Mouse (Mus musculus): ENCODE measurements around the gene Tango6. TPM values are rescaled to one million over a fixed set of nuclear protein-coding genes. Genes with fewer than 3 reads are reported as not detected.
"Not testable (repeated sequence)": the region's sequence is repeated elsewhere in the genome, so short reads cannot be mapped to it uniquely, and the experiment has no call there.

The Tango6 gene
- polyA plus RNA-seq, 1 experiment from 2014 or later, result 6.0 TPM

DNA sequence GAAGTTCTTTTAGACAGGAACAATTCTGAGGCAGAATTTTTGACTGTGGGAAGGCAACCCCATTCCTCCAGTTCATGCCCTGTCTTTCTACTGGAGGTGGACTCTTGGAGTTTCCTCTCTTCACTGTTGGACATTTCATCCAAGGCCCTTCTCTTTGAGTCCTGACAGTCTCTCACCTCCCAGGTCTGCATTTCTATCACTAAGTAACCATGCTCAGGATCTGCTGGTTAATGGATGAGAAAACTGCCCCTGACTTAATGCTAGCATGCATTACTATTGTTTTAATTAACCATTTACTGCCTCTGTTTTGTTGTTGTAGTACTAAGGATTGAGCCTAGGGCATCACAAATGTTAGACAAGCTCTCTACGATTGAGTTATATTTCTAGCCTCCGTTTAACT, 82.7 kb downstream of the Tango6 start:
- Histone ChIP-seq H3K4me3 (no peak overlapping the region), H3K9me3 (no peaks in the 10 kb centered on the region), H3K27ac (replicated peaks) (no peak overlapping the region), H3K27me3 (no peaks in the 10 kb centered on the region), H3K9ac (no peak overlapping the region), H3K36me3 (no peaks in the 10 kb centered on the region), H3K4me1 (replicated peaks) (peaks cover 23% of the 10 kb centered on the region), H3K4me2 (no peak overlapping the region)
- no peak for ATAC-seq (ENCODE audit: low read depth)
- 97% methylated on average over 2 of the region's 2 CpGs for WGBS

DNA sequence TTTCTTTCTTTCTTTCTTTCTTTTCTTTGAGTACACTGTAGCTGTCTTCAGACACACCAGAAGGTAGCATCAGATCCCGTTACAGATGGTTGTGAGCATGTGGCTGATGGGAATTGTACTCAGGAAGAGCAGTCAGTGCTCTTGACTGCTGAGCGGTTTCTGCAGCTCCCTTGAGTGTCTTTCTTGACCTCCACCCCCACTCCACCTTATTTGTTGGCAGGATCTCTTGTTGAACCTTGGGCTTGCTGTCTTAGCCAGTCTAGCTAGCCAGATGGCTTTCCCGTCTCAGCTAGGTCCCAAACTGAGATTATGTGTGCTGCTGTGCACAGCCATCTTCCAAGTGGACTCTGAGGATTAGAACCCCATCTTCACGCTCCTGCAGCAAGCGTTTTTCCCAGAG, 83.9 kb downstream of the Tango6 start:
- Histone ChIP-seq H3K4me1 (replicated peaks) (peaks cover 13% of the 10 kb centered on the region), H3K9ac (no peak overlapping the region), H3K4me3 (no peak overlapping the region), H3K27ac (replicated peaks) (no peak overlapping the region), H3K4me2 (no peak overlapping the region), H3K9me3 (no peaks in the 10 kb centered on the region), H3K36me3 (no peaks in the 10 kb centered on the region), H3K27me3 (no peaks in the 10 kb centered on the region)
- no peak for ATAC-seq (ENCODE audit: low read depth)
- 84% methylated on average over 5 of the region's 5 CpGs for WGBS

DNA sequence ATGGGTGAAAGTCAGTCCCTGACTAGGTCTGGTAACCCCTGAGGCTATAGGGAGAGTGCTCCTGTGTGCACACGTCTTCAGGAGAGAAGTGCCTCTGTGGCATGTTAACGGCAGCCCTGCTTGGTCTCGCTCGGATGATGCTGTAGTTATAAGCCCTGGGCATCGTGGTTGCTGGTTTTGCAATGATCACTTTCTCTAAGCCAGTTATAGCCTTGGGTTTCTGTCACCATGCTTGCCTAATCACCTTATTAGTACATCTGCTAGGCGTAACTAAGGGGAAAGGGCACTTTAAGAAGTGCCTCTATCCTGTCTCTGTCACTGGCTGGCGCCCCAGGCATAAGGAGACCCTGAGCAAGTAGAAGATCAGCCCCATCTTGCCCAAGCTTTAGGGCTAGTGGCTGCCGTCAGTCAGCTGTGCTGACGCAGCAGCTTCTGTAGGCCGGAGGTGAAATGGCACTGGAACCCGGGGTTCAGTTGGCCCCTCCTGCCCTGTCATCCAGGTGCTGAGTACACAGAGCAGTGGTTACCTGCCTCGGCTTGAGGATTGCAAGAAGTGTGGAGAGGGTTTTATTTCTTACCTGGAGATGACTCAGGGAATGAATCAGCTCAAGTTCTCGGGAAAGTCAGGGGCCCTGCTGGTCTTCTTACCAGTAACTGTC, 86.4 kb downstream of the Tango6 start:
- H3K27ac ChIP-seq (replicated peaks), result no peak overlapping the region
- no peaks in the 10 kb centered on the region for H3K4me1 ChIP-seq (replicated peaks)
- no peak for ATAC-seq (ENCODE audit: low read depth)
- no peak overlapping the region for H3K4me2 ChIP-seq
- no peak overlapping the region for H3K9ac ChIP-seq
- H3K36me3 ChIP-seq, result no peaks in the 10 kb centered on the region
- no peak overlapping the region for H3K4me3 ChIP-seq
- 83% methylated on average over 13 of the region's 13 CpGs for WGBS
- no peaks in the 10 kb centered on the region for H3K9me3 ChIP-seq
- H3K27me3 ChIP-seq, result no peaks in the 10 kb centered on the region

DNA sequence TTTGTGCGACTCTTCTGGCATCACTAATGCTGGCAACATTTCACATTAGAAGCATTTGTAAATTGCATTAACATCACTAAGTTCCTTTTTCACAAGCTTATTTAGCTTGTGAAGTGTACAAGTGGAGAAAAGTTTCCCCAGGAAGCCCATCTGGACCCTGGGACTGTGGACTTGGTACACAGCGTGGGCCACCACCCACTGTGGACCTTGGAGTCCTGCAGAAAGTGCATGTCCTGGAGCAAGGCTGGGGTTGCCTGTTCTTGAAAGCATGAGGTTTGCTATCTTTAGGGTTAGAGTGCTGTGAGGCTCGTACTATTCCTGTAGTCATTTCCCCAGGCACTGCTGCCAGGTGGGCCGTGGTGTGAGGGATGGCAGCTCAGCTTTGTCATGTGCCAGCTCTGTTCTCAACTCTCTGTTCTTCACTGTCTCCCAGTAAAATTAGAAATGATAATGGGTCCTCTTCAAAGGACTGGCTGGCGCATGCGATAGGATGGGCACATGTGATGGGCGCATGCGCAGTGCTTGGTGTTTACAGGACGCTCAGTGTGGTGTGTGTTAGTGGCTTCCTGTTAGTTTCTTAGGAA, 87.8 kb downstream of the Tango6 start:
- no peak for ATAC-seq (ENCODE audit: low read depth)
- Histone ChIP-seq H3K36me3 (no peaks in the 10 kb centered on the region), H3K4me3 (no peak overlapping the region), H3K9me3 (no peaks in the 10 kb centered on the region), H3K27me3 (no peaks in the 10 kb centered on the region), H3K9ac (no peak overlapping the region), H3K27ac (replicated peaks) (no peak overlapping the region), H3K4me1 (replicated peaks) (0 out of 2 replicates have a peak, but pooled peaks cover 4% of the 10 kb centered on the region), H3K4me2 (no peak overlapping the region)
- WGBS, result 87% methylated on average over 9 of the region's 9 CpGs

DNA sequence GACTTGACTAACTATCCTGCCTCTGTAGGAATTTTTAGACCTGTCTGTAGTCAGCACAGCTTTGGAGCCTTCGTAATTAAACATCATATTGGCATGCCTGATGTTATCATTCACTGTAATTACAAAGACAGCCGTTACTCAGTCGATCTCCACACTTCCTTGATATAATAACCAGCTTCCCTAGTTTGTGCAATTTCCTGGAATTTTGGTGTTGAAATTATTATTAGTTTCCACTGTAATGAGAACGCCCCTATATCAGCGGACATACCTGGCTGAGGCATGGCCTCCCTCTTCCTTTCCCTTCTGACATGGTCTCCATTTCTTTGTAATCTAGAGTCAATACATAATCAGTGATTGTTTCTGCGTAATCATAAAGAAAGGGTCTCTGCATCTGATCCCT, 89.2 kb downstream of the Tango6 start:
- 0 out of 2 replicates have a peak, but pooled peaks cover 4% of the 10 kb centered on the region for H3K4me1 ChIP-seq (replicated peaks)
- WGBS, result 83% methylated on average over 6 of the region's 6 CpGs
- H3K27me3 ChIP-seq, result no peaks in the 10 kb centered on the region
- no peak for ATAC-seq (ENCODE audit: low read depth)
- no peaks in the 10 kb centered on the region for H3K9me3 ChIP-seq
- H3K4me3 ChIP-seq, result no peak overlapping the region
- H3K36me3 ChIP-seq, result no peaks in the 10 kb centered on the region
- no peak overlapping the region for H3K27ac ChIP-seq (replicated peaks)
- H3K4me2 ChIP-seq, result no peak overlapping the region
- H3K9ac ChIP-seq, result no peak overlapping the region

DNA sequence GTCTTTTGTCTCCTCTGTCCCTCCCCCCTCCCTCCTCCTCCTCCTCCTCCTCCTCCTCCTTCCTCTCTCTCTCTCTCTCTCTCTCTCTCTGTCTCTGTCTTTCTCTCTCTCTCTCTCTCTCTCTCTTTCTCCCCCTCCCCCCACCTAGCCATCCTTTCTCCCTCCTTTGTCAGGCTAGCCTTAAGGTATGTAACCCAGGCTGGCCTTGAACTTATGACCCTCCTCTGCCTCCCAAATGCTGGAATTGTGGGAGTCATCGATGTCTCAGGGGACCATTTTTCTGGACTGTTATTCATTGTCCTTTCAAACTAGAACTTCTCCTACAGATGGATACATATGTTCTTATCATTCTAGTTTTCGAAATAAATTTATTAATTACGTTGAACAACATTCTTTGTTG, 89.6 kb downstream of the Tango6 start:
- H3K27me3 ChIP-seq, result no peaks in the 10 kb centered on the region
- H3K9me3 ChIP-seq, result no peaks in the 10 kb centered on the region
- H3K9ac ChIP-seq, result no peak overlapping the region
- no peaks in the 10 kb centered on the region for H3K36me3 ChIP-seq
- H3K4me3 ChIP-seq, result no peak overlapping the region
- H3K4me1 ChIP-seq (replicated peaks), result 0 out of 2 replicates have a peak, but pooled peaks cover 4% of the 10 kb centered on the region
- H3K27ac ChIP-seq (replicated peaks), result no peak overlapping the region
- WGBS, result 91% methylated on average over 3 of the region's 3 CpGs
- no peak for ATAC-seq (ENCODE audit: low read depth)
- no peak overlapping the region for H3K4me2 ChIP-seq

DNA sequence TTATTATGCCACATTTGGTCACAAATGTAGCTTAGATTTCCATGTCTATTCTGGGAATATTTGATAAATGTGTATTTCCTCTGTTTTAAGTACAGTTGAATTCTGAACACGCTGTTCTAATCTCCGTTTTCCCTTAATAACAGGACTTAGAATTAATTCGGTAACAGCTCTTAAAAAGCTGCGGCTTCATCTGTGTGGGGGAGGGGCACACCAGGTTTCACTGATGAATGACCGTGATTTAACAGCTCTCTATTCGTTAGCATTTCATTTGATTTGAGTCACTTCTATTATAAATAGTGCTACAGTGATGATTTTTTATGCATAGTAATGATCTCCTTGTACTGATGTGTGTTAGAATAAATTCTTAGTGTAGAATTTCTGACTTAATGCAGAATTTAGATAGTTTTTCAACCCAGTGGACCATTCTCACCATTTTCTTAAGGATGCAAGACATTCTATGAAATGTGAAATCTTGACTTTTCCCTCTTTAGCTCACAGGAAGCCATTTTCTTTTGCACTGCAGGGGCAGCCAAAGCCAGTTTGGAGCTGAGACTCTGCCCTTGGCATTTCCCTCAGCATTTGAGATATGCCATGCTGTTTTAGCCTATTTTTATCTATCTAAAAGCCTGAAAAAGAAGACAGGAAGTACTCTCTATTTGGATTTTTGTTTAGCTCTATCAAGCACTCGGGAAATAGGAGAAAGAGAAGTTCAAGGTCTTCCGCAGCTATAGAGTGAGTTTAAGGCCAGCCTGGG, 91.9 kb downstream of the Tango6 start:
- no peak overlapping the region for H3K4me2 ChIP-seq
- no peak overlapping the region for H3K9ac ChIP-seq
- no peaks in the 10 kb centered on the region for H3K27me3 ChIP-seq
- no peak for ATAC-seq (ENCODE audit: low read depth)
- H3K4me1 ChIP-seq (replicated peaks), result 0 out of 2 replicates have a peak, but pooled peaks cover 4% of the 10 kb centered on the region
- H3K27ac ChIP-seq (replicated peaks), result peak overlapping the region; percentile 43
- H3K36me3 ChIP-seq, result no peaks in the 10 kb centered on the region
- 57% methylated on average over 8 of the region's 8 CpGs for WGBS
- H3K4me3 ChIP-seq, result no peak overlapping the region
- no peaks in the 10 kb centered on the region for H3K9me3 ChIP-seq

DNA sequence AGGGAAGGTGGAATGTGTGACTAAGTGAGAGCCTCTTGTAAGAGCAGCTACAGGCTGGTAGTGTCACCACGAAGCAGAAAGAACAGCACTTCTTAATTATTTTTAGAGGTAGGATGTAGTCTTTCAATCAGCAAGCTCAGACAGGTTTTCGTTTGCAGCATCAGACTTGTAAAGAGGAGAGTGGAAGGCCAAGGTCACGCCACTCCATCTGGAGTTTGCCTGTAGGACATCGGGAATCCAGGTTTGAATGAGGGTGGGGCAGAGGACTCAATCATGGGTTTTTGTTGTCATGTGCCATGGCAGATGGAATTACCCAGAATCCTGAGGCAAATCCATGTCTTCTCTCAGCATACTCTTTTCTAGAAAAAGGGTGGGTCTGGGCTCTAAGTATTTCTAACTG, 106.8 kb downstream of the Tango6 start:
- WGBS, result 74% methylated on average over 4 of the region's 4 CpGs

DNA sequence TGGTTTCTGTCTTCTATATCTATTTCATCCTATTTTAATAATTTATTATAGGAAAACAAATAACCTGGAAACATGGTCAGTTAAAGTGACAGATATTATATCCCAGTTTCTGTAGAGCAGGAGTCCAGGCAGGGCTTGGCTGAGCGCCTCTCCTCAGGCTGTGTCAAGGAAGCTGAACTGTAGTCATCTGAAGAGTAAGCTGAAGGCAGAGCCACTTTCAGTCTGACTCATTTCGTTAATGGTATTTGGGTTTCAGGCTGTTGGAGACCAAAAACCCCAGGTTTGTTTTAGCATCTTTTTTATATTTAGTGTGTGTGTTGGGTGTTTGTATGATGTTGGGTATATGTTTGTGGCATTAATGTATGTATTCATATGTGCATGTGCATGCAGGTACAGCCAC, 112.0 kb downstream of the Tango6 start:
- Histone ChIP-seq H3K27me3 (no peaks in the 10 kb centered on the region), H3K36me3 (no peaks in the 10 kb centered on the region), H3K4me2 (no peak overlapping the region), H3K9me3 (no peaks in the 10 kb centered on the region), H3K9ac (no peak overlapping the region), H3K4me1 (replicated peaks) (no peaks in the 10 kb centered on the region), H3K4me3 (no peak overlapping the region), H3K27ac (replicated peaks) (no peak overlapping the region)
- 97% methylated on average over 2 of the region's 2 CpGs for WGBS
- no peak for ATAC-seq (ENCODE audit: low read depth)

More for the DNA sequence above, 106.8 kb downstream of the Tango6 start:
- no peak for ATAC-seq (ENCODE audit: low read depth)
- no peaks in the 10 kb centered on the region for H3K4me1 ChIP-seq (replicated peaks)
- no peak overlapping the region for H3K4me3 ChIP-seq
- no peaks in the 10 kb centered on the region for H3K9me3 ChIP-seq
- no peak overlapping the region for H3K9ac ChIP-seq
- no peaks in the 10 kb centered on the region for H3K27me3 ChIP-seq
- no peak overlapping the region for H3K27ac ChIP-seq (replicated peaks)
- no peaks in the 10 kb centered on the region for H3K36me3 ChIP-seq
- no peak overlapping the region for H3K4me2 ChIP-seq

DNA sequence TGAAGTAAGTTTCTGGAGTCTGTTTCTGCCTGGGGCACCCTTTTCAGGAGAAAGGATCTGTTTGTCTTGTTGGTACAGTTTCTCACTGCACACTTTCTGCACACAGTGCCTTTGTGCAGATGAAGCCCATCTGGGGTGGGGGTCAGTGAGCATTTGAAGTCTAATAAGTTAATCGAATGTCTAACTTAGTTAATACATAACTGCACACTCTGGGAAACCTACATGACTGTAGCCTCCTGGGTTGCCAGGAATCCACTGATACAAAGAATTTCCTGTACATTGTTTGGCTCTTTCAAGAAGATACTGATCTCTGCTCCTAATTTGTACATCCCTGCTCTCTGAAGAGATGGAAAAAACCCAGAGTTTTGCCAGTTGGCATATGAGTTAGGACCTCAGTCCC, 117.0 kb downstream of the Tango6 start:
- no peaks in the 10 kb centered on the region for H3K27me3 ChIP-seq
- H3K4me3 ChIP-seq, result no peak overlapping the region
- no peak overlapping the region for H3K27ac ChIP-seq (replicated peaks)
- 76% methylated on average over 1 of the region's 1 CpGs for WGBS
- ATAC-seq (ENCODE audit: low read depth), result no peak
- no peak overlapping the region for H3K4me2 ChIP-seq
- H3K4me1 ChIP-seq (replicated peaks), result no peaks in the 10 kb centered on the region
- H3K9ac ChIP-seq, result no peak overlapping the region
- H3K36me3 ChIP-seq, result no peaks in the 10 kb centered on the region
- no peaks in the 10 kb centered on the region for H3K9me3 ChIP-seq

DNA sequence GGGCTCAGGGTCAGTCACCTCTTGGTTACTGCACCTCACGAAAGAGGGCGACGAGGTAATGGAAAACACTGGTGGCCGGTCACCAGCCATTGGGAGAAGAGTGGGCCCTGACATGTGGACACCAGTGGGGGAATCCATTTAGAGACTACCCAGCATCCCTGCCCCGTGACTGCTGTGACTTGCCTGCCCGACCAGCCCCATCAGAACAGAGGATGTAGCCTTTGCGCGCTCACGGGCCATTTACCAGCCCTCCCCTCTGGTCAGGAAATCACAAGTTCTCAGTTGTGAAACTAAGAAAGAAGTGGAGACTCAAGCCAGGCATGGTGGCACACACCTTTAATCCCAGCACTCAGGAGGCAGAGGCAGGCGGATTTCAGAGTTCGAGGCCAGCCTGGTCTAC, 118.4 kb downstream of the Tango6 start:
- Histone ChIP-seq H3K27me3 (no peaks in the 10 kb centered on the region), H3K27ac (replicated peaks) (no peak overlapping the region), H3K4me3 (no peak overlapping the region), H3K9me3 (no peaks in the 10 kb centered on the region), H3K9ac (no peak overlapping the region), H3K4me1 (replicated peaks) (no peaks in the 10 kb centered on the region), H3K4me2 (no peak overlapping the region), H3K36me3 (0 out of 2 replicates have a peak, but pooled peaks cover 4% of the 10 kb centered on the region)
- ATAC-seq (ENCODE audit: low read depth), result no peak
- 94% methylated on average over 11 of the region's 11 CpGs for WGBS

DNA sequence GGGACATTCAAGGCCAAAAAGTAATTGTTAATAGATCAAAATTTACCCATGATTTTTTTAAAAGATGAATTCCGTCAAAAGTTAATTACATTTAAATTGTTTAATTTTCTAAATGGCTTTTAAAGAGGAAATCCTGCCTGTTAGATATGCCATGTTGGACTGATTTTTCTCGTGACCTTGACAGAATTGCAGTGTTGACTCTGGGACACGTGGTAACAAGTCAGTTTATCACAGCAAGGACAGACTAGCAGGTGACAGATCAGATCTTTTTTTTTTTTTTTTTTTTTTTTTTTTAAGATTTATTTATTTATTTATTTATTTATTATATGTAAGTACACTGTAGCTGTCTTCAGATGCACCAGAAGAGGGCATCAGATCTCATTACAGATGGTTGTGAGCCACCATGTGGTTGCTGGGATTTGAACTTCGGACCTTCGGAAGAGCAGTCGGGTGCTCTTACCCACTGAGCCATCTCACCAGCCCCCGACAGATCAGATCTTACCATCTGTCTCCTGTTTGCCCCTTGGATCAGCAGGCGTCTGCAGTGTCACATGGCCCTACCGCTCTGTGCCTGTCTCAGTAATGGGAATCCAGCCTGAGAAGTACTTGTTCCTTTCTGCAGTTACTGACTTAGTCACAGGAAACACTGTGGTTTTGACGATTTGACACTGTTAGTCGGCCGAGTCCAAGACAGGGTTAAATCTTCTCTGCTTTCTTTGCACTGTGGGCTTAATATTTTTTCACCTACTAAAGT, 119.7 kb downstream of the Tango6 start:
- not testable (repeated sequence) for H3K27ac ChIP-seq (replicated peaks); H3K4me2 ChIP-seq; H3K36me3 ChIP-seq; H3K9me3 ChIP-seq; H3K27me3 ChIP-seq; ATAC-seq (ENCODE audit: low read depth); H3K9ac ChIP-seq; H3K4me3 ChIP-seq; H3K4me1 ChIP-seq (replicated peaks)
- WGBS, result 82% methylated on average over 11 of the region's 12 CpGs

All from neural tube, embryonic 13.5 days (tissue).